Mouse (Mus musculus): Measurements from ENCODE around the gene Fam149a.

Fam149a gene

GRCm38 (mm10) chr8:45381963-45382347 lies at the start of gene Fam149a:
Fam149a (minus strand) TSS chr8:45382291.
- no peak for DNase-seq (ENCODE audit: low spot score in 2 of 2)

GRCm38 (mm10) chr8:45420151-45420550 lies 38.1 kb upstream of the Fam149a start:
- no peak for DNase-seq (ENCODE audit: low spot score in 2 of 2)

- DNase-seq (ENCODE audit: low spot score in 2 of 2), result no peak
These were observed 32.9 kb upstream of the Fam149a start for GRCm38 (mm10) chr8:45414965-45415364.

- DNase-seq (ENCODE audit: low spot score in 2 of 2), result no peak
These were observed 28.8 kb upstream of the Fam149a start, which contains the start of gene Tlr3 for GRCm38 (mm10) chr8:45410882-45411281. Tlr3 (minus strand) TSS chr8:45411080.

- DNase-seq (ENCODE audit: low spot score in 2 of 2), result peak in 1 of 2 experiments; percentile 14
These were observed 28.2 kb upstream of the Fam149a start for GRCm38 (mm10) chr8:45410146-45410880.

GRCm38 (mm10) chr8:45409702-45410101 lies 27.6 kb upstream of the Fam149a start:
- no peak for DNase-seq (ENCODE audit: low spot score in 2 of 2)

GRCm38 (mm10) chr8:45383250-45383649 lies 1.2 kb upstream of the Fam149a start:
- DNase-seq (ENCODE audit: low spot score in 2 of 2), result no peak

GRCm38 (mm10) chr8:45381075-45381962 lies 772 bp downstream of the Fam149a start:
- DNase-seq (ENCODE audit: low spot score in 2 of 2), result no peak

GRCm38 (mm10) chr8:45380598-45380997 lies 1.5 kb downstream of the Fam149a start:
- no peak for DNase-seq (ENCODE audit: low spot score in 2 of 2)

- DNase-seq (ENCODE audit: low spot score in 2 of 2), result no peak
These were observed 8.0 kb downstream of the Fam149a start for GRCm38 (mm10) chr8:45374071-45374470.

- DNase-seq (ENCODE audit: low spot score in 2 of 2), result no peak
These were observed 14.9 kb downstream of the Fam149a start for GRCm38 (mm10) chr8:45367154-45367553.

GRCm38 (mm10) chr8:45363220-45363619 lies 18.9 kb downstream of the Fam149a start:
- DNase-seq (ENCODE audit: low spot score in 2 of 2), result no peak

- DNase-seq (ENCODE audit: low spot score in 2 of 2), result no peak
These were observed 19.8 kb downstream of the Fam149a start for GRCm38 (mm10) chr8:45362323-45362722.

GRCm38 (mm10) chr8:45359091-45359605 lies 22.9 kb downstream of the Fam149a start:
- DNase-seq (ENCODE audit: low spot score in 2 of 2), result no peak

GRCm38 (mm10) chr8:45358132-45358918 lies 23.8 kb downstream of the Fam149a start:
- peak in 1 of 2 experiments; percentile 23 for DNase-seq (ENCODE audit: low spot score in 2 of 2)

GRCm38 (mm10) chr8:45355809-45356208 lies 26.3 kb downstream of the Fam149a start:
- no peak for DNase-seq (ENCODE audit: low spot score in 2 of 2)

- peak in 1 of 2 experiments; percentile 30 for DNase-seq (ENCODE audit: low spot score in 2 of 2)
These were observed 37.1 kb downstream of the Fam149a start for GRCm38 (mm10) chr8:45345031-45345430.

GRCm38 (mm10) chr8:45344298-45344697 lies 37.8 kb downstream of the Fam149a start:
- DNase-seq (ENCODE audit: low spot score in 2 of 2), result no peak

- DNase-seq (ENCODE audit: low spot score in 2 of 2), result no peak
These were observed 40.2 kb downstream of the Fam149a start for GRCm38 (mm10) chr8:45341630-45342628.

GRCm38 (mm10) chr8:45333493-45333892 lies 48.6 kb downstream of the Fam149a start:
- DNase-seq (ENCODE audit: low spot score in 2 of 2), result no peak
